Mouse (Mus musculus): ENCODE measurements around the gene Polr2b. TPM values are rescaled to one million over a fixed set of nuclear protein-coding genes. Genes with fewer than 3 reads are reported as not detected.

The Polr2b gene
- total RNA-seq, 2 experiments from 2014 or later: 31.5 to 31.8 TPM

- intact Hi-C loops (cut with DNase I): no loop called here
- DNase-seq: no peak
Observed at GRCm38 (mm10) chr5:77290606-77291005, 19.3 kb upstream of the Polr2b start.

DNA sequence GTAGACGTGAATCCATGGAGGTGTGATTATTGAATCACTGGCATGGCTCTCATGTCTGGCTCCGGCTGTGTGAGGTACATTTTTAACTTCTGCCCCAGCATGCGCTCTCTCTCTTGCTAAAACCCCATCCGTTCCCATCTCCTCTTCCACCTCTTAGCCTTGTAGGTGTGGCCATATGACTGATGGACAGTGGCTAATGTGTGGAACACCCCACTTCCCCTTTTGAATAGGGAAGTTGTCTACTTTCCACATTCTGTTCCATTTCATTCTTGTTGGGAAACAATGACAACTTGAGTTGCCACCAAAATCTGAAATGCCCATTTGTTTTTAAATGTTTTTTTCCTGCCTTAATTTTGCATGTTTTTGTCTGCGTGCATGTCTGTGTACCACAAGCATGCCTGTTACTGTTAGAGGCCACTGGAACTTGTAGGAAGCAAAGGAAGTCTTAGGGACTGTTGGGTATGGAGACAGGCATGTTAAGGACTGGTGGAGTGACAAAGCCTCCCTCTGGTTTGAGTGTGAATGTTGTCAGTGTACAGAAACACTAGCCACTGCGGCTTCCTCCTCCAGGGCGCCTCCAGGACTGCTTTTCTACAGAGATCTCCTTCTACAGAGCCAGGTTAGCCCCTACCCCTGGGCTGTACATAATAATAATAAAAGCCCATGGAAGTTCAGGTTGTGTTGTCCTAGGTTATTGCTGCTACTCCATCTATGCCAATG, 17.0 kb upstream of the Polr2b start:
- intact Hi-C loops (cut with DNase I): no loop called here
- DNase-seq: no peak

DNA sequence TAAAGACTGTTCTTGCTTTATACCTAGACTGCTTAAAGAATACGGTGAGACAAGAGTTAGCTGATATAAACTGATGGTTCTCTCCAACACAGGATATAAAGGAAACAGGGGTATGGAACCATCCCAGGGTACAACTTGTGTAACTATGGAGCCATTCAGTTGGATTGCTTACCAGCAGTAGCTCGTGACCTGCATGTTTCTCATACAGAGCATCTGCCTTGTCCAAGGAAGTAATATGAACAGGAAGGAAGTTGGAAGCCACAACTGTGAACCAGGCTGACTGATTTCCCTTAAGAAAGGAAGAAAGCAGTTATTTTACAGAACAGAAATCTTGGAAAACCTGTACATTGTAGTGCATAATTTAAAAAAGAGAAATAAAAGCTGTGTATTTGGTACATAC, 10.5 kb upstream of the Polr2b start:
- intact Hi-C loops (cut with DNase I): no loop called here
- DNase-seq: no peak

DNA sequence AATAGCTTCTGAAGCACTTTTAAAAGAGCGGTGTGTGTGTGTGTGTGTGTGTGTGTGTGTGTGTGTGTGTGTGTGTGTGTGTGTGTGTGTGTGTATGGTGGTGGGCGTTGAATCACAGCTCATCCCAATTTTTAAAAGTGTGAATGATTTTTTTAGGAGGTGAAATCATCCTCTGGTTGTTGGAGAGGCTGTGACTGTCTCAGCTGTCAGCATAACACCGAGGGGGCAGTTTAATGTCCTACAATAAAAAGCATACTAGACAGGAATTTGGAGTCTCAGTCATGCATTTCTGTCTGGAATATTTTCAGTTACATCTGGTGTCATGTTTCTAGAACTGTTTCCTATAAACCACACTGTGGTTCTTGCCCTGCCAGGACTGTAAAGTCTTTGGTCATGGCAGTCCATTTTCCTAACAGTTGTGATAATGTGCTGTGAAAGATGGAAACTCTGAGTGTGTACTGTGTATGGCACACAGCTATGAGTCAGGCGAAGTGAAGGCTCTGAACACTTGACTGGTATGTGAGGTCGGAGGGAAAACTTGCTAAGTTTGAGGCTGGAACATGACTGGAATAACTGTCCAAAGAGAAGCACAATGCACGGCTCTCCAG, 8.5 kb upstream of the Polr2b start:
- no peak for DNase-seq
- intact Hi-C loops (cut with DNase I): no loop called here

GRCm38 (mm10) chr5:77307821-77308553, 2.0 kb upstream of the Polr2b start:
- intact Hi-C loops (cut with DNase I): no loop called here

DNA sequence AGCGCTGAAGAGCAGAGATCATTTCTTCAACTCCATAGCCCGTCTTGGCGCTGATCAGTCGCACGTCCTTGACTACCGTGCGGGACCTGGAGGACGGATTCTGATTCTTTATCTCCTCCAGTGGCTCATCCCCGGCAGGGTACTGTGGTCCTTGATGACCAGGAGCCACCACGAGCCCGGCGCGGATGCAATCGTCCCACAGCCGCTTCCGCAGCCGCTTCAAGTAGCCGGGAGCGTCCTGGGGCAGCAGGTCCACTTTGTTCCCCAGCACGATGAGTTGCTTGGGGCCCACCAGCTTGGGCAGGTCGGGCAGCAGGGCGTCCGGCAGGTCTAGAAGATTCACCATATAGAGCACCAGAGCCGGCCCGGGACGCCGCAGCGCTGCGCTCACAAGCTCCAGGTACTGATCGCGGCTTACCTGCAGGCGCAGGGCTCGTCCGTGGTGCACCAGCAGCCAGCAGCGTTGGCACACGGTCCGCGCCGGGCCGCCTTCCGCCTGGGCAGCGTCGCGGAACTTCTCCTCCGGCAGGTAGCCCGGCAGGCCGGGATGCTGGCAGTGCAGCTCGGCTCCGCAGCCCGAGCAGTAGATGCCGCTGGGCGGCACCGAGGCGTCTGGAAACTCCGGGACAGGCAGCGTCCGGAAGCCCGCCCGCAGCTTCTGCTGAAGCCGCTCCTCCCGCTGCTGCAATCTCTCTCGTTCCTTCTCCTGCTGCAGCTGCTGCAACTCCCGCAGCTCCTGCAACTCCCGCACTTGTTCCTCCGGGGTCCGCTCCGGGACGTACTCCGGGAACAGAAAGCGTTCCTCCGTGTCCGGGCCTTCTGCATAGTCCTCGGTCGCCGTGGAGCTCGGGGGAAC, 668 bp upstream of the Polr2b start:
- intact Hi-C loops (cut with DNase I): no loop called here
- DNase-seq: peak; percentile 5 to 45

More at GRCm38 (mm10) chr5:77307821-77308553, 2.0 kb upstream of the Polr2b start:
- DNase-seq: no peak

DNA sequence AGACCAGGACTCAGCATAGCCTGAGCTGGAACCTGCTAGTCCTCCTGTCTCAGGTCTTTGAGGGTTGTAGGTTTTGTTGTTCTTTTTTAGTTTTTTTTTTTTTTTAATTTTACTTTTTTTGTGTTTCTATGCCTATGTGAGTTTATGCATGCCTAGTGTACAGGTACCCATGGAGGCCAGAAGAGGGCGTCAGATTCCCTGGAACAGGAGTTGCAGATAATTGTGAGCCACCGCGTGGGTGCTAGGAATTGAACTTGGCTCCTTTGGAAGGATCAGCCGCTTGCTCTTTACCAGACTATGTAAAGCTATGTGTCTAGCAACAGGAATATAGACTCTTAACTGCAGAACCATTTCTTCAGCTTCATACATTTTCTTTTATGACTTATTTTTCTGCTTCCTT, 4.3 kb downstream of the Polr2b start:
- DNase-seq: no peak
- intact Hi-C loops (cut with DNase I): loop anchor here (5.0 kb wide), 1 partner anchor 93 kb away; the partner anchor contains the start of gene Igfbp7

DNA sequence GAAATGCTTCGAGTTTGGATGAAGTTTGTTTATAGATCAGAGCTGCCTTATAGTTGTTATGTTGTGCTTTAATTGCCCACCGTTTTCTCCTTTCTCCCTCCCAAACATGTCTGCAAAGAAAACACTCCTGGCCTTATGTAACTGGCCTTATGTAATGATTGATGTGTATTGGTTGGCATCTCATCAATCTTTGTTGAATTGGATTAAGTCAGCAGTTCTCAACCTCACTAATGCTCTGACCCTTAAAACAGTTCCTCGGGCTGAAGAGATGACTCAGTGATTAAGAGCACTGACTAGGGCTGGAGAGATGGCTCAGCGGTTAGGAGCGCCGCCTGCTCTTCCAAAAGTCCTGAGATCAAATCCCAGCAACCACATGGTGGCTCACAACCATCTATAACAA, 5.0 kb downstream of the Polr2b start:
- intact Hi-C loops (cut with DNase I): loop anchor here (5.0 kb wide), 1 partner anchor 92 kb away; the partner anchor contains the start of gene Igfbp7
- DNase-seq: no peak

- intact Hi-C loops (cut with DNase I): no loop called here
- no peak for DNase-seq
Observed at GRCm38 (mm10) chr5:77324936-77325335, 15.0 kb downstream of the Polr2b start.

GRCm38 (mm10) chr5:77330154-77330553, 20.2 kb downstream of the Polr2b start:
- DNase-seq: no peak
- intact Hi-C loops (cut with DNase I): no loop called here

DNA sequence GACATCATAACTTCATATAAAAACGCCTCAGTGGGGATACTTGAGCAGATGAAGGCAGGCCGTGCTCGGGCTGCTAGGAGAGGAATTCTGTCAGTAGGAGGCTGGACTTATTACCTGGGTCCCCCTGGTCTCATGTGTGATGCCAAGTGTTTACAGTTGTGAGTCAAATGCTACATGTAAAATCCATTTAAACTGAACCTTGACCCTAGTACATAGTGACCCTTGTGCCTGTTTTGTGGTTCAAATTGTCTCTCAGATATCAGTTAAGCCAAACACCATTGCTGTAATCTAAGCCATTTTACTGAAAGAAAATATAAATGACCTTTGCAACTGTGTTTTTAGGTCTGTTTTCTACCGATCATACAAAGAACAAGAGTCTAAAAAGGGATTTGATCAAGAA, 30.1 kb downstream of the Polr2b start:
- DNase-seq: no peak
- intact Hi-C loops (cut with DNase I): no loop called here

- intact Hi-C loops (cut with DNase I): no loop called here
- no peak for DNase-seq
Observed at GRCm38 (mm10) chr5:77348901-77349300, 39.0 kb downstream of the Polr2b start.

GRCm38 (mm10) chr5:77349971-77350658, 40.2 kb downstream of the Polr2b start:
- DNase-seq: no peak
- intact Hi-C loops (cut with DNase I): no loop called here

DNA sequence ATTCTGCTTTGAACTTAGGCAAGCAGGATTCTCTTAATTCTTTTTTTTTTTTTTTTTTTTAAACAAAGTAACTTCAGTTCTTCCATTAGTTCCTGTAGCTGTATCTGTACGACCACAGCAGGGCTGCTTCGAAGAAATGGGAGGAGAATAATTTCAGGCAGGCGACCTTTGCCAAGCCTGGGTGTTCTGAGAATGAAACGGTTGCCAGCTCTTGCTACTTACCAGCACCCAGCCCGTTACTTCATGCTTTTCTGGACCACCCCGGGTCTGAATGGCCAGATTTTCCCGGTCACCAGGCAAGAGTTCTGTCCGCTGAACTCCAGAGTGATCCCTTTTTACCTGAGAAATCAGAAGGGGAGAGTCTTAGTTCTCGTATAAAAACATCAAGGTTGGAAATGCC, 41.7 kb downstream of the Polr2b start:
- no peak for DNase-seq
- intact Hi-C loops (cut with DNase I): no loop called here

GRCm38 (mm10) chr5:77354361-77354787, 44.4 kb downstream of the Polr2b start:
- peak; percentile 88 to 91 for DNase-seq
- intact Hi-C loops (cut with DNase I): loop anchor here (2.0 kb wide), 1 partner anchor 106 kb away; no protein-coding TSS in a partner anchor

DNA sequence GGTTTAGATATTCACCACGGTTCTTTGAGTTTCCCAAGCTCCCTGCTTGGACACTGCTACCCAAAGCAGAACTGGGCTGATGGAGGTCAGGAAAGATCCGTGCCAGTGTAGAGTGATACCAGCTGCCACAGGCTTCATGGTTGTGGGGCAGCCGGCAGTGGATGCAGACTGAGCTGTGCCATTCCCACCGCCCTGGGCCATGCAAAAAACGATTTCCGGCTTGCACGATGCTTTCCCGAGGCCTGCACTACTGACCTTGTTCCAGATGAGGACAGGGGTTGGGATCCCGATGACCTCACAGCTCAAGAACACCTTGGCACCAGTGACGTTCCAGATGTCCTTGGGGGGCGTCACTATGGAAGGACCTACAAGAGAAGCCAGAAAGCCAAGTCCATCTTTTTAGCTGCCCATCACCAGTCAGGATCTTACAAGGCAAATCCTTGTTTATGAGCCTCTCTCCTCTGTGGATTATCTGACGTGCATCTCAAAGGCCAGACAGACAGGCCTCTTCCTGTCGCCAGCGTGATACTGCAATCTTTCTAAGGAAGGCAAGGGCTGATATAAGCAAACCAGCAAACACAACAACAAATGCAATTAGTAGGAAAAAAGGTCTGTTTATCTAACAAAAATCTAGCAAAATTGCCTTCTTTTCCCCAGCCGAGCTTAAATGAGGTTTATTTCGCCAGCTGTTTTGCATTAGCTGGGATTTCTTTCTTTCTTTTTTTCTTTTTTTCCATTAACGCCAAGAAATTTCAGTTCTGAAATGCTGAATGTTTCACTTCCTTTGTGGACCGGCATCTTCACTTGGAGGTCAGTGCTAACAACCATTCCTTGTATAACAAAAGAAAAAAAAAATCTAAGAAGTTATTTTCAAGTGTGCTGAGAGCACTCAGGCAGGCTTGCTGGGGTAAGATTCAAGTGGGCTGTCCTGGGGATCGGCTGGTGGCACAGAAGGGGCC, 45.6 kb downstream of the Polr2b start:
- intact Hi-C loops (cut with DNase I): loop anchor here (2.0 to 5.0 kb wide), 2 partner anchors 52 to 105 kb away; partner anchors contain the start of gene Igfbp7
- no peak for DNase-seq

DNA sequence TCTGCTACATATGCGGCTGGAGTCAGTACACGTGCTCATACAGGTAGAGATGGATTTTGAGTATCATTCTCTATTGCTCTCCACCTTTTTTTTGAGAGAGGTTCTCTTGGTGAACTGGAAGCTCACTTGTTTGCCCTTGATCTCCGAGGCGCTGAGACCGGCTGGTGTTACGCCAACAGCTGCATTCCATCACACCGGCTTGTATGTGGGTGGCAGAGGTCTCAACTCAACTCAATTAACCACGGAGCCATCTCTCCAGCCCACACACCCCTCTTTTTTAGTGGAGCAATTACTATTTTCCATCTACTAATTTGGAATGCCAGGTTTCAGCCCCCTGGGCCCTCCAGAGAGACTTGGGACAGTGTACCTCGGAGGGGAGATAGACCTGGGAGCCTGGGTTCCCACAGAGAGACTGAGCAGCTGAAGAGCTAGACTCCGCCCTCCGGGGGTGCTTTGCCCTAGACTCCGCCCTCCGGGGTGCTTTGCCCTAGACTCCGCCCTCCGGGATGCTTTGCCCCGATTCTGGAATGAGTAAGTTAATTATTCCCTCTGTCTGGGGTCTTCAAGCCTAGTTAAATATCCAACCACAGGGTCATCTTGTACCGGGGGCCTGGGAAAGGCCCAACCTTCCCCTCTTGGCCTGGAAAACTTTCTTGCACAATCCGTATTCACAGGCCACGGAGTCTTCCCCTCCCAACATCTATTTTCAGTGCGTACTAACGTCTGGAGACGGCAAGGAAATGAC, 47.6 kb downstream of the Polr2b start:
- peak; percentile 69 to 74 for DNase-seq
- intact Hi-C loops (cut with DNase I): loop anchor here (5.0 kb wide), 1 partner anchor 50 kb away; the partner anchor contains the start of gene Igfbp7

- intact Hi-C loops (cut with DNase I): loop anchor here (5.0 kb wide), 1 partner anchor 49 kb away; the partner anchor contains the start of gene Igfbp7
- DNase-seq: peak; percentile 60 to 66
Observed at GRCm38 (mm10) chr5:77358347-77358746, 48.4 kb downstream of the Polr2b start.
